Mouse (Mus musculus): ENCODE measurements around the gene St6galnac4.
A peak's percentile ranks its signal among the peaks of the same experiment; 100 is the strongest.

The St6galnac4 gene

DNA sequence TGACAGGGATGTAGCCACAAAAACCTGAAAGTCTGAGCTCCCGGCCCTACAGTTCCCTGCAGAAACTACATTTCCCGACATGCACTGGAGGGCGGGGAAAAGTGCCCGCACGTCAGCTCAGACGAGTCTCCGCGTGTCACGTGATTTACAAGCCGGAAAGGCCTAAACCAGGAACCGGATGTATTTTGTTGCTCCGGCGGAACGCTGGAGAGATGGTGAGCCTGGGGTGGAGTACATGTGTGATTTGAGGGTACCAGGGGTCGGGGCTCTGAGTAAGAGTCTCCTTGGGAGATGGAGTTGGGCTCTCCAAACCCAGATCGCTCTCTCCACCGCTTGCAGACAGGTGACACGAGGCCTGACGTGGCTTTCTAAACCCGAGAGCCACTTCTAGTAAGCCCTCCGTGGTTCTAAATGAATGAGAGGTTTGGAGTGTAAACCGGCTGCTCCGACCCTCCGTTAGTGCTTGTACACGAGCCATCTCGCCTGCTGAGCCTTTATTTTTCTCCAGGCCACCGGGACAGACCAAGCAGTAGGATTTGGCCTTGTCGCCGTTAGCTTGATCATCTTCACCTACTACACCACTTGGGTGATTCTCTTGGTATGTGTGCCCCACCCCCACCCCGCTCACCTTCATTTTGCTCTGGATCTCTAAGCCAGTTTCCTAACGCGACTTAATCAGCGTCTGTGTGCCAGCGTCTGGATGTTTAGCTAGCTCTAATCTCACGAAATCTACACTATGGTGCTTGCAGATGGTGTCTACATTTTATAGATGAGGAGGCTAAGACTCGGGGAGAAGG lies 16.0 kb upstream of the St6galnac4 start, which contains the start of gene Dpm2:
TSS of gene Dpm2 (plus strand) at position 161 of the 797 bp plus-strand sequence.
- peak; percentile 88 for DNase-seq (ENCODE audit: low read depth, low spot score)

DNA sequence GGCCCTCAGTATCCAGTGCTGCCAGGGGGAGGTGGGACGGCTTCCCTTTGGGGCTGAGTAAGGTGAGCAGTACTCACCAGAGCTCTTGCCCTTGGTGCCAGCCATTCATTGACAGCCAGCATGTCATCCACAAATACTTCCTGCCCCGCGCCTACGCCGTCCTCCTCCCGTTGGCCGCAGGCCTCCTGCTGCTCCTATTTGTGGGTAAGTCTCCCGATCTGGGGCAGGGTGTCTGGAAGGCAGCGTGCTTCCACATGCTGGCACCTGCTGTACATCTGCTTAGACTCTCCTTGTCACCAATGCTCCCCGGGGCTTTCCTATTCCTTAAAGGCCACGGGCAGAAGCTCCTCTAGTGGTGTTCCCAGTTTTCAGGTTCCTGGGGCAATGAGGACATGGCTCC lies 14.7 kb upstream of the St6galnac4 start:
- no peak for DNase-seq (ENCODE audit: low read depth, low spot score)

DNA sequence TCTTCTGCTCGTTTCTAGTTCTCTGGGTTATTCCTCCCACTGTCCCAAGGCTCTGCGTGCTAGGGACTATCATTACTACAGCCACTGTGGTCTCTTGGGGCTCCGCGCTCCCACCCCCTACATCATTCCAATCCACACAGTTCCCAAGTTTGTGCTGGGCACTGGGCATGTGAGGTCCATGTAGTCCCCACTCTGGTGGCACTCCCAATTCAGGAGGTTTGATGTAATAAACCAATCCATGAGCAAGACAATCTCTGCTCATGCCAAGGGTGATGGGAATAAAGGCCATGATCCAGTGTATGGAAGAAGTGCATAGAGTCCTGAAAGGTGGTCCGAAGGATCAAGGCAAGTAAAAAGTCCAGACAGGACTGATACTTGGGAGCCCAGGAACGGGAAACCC lies 12.4 kb upstream of the St6galnac4 start, which contains the start of gene Pip5kl1:
TSS of gene Pip5kl1 (plus strand) at position 301 of the 400 bp plus-strand sequence.
- no peak for DNase-seq (ENCODE audit: low read depth, low spot score)

DNA sequence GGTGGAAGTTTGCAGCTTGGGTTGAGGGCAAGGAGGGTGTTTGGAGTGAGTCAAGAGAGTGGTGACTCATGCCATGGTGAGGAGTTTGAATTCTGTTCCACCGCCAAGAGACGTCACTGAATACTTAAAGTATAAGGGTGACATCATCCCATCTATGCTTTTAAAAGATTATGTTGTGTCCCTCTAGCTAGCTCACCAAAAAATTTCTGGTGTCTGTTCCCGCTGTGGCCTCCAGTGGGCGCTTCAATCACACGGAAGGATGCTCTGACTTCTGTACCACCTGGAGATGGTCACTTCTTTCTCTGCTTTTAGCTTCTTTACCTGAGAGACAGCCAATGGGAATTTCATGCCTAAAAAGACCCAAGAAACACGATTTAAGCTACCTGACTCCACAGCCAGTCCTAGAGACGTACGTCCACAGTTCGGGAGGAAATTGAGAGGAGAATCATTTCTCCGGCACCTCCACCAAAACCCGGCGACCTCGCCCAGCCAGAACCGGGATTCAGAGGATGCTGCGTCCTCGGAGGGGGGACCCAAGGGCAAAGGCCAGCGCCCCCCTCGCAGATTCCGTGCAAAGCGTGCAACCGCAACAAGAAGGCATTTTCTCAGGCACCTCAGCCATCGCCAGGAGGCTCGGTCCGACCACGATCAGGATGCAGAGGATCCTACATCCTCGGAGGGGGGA lies 11.9 kb upstream of the St6galnac4 start:
- no peak for DNase-seq (ENCODE audit: low read depth, low spot score)

DNA sequence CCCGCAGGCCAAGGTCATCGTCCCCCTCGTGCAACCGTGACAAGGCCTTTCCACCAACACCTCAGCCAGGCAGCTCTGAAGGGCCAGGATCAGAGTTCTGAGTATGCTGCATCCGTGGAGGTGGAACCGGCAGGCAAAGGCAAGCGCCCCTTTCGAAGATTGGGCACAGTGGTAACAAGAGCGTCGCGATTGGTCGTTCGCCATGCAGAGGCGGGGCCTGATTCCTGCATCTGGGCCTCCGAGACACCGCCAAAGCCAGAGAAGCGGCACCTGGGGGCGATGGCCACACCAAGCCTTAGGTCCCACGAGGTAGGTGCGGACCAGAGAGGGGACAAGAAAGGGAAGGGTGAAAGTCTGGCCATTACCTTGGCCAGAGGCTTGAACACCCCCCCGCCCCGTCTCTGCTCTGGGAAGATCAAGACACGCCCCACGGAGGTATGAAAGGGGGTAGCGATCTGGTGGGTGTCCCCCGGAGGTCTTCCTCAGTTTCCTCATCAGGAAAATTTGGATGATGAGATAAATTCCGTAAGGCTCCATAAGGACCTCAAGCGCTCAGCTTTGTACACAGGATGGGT lies 11.2 kb upstream of the St6galnac4 start, which contains the start of gene 9430097D07Rik:
TSS of gene 9430097D07Rik (minus strand) at position 99 of the 575 bp plus-strand sequence.
- DNase-seq (ENCODE audit: low read depth, low spot score): no peak

DNA sequence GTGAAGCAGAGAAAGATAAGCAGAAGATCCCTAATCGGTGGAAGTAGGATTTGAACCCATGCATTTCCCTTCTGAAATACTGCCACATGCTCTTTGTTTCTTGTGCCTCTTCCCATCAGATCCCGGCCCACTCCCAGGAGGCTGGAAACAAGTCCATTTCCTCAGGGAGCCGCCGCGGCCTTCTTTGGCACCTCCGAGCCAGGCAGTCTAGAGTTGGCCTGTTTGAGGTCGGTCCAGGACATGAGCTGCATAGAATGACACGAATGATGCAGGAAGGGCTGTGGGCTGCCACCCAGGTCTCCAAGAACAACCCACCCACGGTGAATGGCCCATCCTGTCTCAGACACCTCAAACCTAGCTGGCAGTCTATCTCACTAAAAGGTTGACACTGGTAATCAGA lies 10.4 kb upstream of the St6galnac4 start:
- DNase-seq (ENCODE audit: low read depth, low spot score): no peak

DNA sequence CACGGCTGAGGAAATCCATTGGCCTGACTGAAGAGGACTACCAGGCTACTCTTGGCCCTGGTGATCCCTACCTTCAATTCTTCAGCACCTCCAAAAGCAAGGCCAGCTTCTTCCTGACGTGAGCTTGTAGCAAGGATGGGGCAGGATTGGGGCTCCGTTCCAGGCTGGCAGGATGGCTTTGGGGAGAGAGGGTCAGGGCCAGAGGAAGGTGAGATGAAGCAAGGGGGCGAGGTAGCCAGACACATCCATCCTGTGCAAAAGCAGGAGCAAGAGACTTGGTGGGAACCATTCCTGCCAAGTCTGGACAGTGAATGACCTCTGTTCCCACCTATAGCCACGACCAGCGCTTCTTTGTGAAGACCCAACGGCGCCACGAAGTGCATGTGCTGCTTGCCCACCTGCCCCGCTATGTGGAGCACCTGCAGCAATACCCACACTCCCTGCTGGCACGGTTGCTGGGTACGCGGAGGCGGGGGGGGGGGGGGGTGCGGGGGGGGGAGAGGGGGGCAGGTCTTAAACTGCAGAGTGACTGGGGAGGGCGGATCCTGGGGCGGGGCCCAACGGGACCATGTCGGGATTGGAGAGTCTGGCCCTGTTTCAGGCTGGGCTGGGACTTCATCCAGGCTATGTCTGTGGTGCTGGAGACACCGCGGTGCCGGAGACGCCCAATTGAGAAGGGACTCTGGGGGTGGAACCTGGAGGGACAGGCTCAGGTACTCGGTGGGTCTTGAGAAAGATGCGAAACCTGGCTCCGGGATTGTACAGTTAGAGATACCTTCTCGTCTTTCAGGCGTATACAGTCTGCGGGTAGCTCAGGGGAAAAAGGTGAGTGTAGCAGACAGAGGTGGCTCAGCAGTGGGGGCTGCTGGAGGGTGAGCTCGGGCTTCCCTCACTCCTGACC lies 8.5 kb upstream of the St6galnac4 start:
- DNase-seq (ENCODE audit: low read depth, low spot score): no peak

DNA sequence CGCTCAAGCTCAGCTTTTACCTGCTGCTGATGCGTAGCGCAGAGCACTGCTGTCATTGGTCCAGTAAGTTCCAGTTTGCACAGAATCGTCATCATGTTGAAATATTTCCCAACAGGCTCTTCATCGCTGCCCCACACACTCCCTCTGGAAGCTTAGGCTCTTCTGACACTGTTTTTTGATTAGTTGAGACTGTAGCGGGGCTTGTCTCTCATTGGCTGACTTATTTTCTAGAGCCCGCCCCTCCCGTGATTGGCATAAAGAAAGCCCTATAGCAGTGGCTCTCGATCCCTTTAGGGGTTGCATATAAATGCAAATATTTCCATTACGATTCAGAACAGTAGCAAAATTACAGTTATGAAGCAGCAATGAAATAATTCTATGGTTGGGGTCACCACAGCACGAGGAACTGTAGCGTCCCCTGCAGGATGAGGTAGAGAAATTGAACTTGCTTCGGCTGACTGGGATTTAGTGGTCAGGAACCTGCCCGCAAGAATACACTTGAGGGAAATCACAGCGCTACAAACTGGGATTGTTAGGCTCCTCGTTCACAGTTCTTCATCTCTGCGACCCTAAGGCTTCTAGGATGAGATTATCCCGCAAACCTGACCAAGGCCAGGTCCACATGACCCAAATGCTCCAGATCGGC lies 5.3 kb upstream of the St6galnac4 start:
- DNase-seq (ENCODE audit: low read depth, low spot score): no peak

DNA sequence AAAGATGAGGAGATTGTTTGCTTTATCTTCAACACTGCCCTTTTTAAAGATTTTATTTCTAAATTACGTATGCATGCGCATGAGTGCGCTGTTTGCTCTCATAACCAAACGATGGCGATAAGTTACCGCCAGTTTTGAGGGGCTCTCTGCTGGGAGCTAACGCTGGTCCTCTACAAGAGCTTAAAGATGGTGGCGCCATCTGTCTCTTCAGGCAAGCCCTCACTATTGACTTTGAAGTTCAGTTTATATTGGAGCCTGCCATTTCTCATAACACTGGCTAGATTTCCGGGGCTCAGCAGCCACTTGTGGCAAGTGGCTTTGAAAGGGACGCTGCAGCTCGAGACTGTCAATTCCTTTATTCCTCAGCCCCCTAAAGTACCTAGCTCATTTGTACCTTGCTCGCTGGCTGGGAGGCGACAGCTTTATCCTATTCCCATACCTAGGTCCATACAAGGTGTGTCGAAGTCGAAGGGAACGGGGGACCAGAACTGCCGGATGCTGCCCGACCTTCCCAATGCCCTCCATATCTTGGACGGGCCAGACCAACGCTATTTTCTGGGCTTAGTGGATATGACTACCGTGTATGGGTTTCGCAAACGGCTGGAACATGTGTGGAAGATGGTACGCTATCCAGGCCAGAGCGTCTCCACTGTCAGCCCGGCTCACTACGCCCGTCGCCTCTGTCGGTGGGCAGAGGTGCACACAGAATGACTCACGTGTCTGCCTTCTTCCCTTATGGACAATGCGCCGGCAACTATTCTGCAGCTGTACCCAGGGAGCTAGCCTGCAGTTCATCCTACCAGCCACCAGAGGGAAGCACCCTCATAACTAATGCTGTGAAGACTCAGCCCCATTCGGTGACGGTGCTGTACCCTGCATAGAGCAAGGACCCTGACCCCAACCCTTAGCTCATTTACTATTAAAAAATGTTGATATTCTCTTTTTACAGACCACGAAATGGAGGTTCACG lies 3.8 kb upstream of the St6galnac4 start:
- peak; percentile 74 for DNase-seq (ENCODE audit: low read depth, low spot score)

DNA sequence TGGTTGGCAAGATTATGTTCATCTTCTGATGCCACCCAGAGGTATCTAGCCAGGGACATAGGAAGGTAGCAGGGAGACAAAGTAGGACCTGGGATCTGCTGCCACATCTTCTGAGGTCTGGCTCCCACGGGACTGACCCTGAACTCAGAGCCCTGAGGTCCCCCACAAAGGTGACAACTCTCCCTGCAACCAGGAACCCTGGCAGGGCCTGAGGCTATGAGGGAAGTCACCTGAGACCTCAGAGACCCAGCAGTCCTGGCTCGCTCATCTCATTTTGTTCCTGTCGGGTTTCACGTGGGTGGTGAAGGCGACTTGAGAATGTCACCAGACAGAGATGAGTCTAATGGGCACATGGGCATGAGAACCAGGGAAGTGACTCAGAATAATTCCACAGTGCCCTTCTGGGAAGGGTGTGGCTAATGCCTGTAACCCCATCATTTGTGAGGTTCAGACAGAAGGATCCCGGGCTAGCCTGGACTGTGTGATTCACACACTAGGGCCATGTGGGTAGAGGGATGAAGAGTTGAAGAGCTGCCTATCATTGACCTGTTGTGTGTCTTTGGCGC lies 1.7 kb upstream of the St6galnac4 start:
- DNase-seq (ENCODE audit: low read depth, low spot score): no peak

DNA sequence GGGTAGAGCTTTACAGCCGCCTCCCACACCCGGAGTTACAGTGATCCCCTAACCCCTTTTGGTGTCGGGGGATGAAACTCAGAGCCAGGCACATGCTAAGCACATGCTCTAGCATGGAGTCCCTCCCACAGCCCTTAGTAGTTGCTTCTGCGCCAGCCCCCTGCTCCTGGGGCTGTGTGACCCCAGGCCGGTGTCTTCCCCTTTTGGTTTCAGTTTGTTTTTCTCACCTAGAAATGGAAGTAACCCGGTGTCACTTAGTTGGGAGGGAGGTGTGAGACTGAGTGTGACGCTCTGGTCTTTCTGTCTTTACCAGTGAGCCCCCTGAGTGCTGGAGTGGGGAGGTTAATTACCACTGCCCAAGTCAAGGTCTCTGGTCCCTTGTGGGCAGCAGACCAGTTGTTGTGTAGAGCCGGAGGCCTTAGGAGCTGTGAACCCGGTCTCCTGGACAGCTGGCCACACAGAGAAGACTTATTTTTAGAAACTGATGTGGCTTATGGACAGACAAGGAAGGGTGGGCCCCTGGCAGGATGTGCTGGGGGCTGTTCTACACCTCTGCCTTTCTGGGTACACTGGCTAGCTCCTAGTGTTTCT lies 931 bp downstream of the St6galnac4 start:
- no peak for DNase-seq (ENCODE audit: low read depth, low spot score)

DNA sequence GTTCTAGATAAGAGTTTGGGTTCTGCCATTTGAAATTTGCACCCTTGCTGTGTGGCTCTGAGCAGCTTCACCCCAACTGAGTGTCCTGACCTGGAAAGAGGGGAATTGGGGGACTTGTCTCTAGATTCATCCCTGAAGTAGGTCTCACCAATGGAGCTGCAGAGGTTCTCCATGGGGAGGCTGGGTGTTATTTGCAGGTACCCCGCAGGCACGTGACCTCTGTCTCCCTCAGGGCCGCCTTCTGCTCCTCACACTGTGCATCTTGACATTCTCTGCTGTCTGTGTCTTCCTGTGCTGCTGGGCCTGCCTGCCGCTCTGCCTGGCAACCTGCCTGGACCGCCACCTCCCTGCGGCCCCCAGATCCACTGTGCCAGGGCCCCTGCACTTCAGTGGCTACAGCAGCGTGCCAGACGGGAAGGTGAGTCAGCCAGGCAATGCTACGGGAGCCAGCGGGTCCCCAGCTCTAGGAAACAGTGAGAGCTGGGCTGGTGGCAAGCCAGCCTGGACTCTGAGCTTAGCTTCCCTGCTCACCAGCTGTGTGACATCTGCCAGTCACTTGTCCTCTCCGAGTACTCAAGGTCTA lies 2.4 kb downstream of the St6galnac4 start:
- DNase-seq (ENCODE audit: low read depth, low spot score): no peak

DNA sequence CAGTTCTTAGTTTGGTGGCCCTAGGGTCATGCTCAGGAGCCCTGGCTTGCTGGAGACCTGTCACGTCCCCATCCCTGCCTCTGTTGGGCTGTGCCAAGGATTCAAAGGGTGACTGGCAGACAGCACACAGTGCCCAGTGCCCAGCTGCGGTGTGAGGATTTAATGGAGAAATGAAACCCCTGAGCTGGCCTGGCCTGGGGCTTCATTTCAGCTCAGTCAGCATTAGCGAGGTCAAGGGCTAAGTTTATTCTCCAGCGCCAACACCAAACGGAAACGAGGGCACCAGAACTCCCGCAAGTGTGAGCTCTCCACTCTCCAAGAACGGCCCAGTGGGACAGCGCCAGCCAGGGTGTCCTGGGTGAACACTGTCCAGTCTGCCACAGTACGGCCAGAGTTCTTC lies 3.3 kb downstream of the St6galnac4 start:
- peak; percentile 84 for DNase-seq (ENCODE audit: low read depth, low spot score)

DNA sequence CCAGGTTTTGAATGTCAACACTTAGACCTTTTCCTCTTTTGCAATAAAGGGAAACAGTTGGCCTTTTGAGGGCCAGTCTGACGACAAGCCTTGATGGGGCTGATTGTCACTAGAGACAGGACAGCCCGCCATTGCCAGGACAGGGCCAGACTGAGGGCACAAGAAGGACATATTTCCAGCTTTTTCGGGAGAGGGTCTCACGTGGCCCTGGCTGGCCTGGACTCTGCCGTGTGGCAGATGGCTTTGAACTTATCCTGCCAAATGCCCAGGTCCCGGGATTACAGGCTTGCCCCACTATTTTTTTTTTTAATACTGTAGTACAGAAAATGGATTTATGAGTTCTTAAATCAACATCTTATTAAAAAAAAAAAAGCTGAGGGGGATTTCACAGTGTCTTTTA lies 4.4 kb downstream of the St6galnac4 start:
- DNase-seq (ENCODE audit: low read depth, low spot score): no peak

DNA sequence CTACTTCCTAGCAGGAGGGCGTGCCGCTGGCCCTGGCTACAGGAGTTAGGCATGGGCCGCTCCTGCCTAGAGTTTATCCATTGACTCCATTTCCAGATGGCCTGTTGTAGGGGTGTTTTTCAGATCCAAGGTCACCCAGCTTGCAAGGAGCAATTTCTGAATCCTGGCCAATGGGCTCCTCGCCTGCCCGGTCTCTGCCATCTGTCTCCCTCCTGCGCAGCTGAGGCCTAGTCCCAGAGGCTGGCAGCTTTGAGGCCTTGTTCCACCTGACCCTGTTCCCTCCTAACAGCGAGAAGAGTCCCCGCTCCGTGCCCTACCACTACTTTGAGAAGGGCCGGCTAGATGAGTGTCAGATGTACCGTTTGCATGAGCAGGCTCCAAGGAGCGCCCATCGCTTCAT lies 9.8 kb downstream of the St6galnac4 start:
- DNase-seq (ENCODE audit: low read depth, low spot score): no peak

DNA sequence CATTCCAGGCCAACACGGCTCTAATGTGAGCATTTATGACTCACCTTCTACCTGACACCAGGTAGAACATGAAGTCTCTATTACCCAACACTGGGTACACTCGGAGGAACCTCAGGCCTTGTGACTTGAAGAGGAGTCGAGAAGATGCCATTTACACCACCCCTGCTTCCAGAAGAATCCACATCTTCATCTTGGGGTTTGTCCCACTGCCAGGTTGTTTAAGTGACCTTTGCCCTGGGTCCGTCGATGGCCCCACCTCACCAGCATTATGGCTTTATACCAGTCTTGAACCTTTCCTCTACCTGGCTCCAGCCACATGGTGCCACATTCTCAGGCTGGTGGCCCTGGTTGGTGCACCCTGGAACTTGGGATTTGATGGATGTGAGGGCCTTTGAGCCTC lies 10.4 kb downstream of the St6galnac4 start:
- DNase-seq (ENCODE audit: low read depth, low spot score): no peak

DNA sequence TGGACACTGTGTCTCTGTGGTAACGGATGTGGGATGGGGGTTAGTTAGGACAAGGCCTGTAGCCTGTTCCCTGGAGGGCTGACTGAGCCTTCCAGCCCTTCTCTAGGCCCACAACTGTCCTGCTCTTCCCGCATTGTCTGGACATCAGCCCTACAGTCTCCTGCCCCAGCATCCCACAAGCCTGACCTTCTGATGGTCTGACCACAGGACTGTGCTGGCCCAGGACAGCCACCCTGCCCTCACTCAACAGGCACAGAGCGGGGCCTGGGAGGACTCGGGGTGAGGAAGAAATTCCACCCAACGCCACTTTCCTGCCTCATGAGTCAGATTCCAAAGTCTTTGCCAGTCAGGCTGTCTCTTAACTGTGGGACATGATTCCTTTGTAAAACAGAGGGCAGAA lies 10.8 kb downstream of the St6galnac4 start:
- no peak for DNase-seq (ENCODE audit: low read depth, low spot score)

DNA sequence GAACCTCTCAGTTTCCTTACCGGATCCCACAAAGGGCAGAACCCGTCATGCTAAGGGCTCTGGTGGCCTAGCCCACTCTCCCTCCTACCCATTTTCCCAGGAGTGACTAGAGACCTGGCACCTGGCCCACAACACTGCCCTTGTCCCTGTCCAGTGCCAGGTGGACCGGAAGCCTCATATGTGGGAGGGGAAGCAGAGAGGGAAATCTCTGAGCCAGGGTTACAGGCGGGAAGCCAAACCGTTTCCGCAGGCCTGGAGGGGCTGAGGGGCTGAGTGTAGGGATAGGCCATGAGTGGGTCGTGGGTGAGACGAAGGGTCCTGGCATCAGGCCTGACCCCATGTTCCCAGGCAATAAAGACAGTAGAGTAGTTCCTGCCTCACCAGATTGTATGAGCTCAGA lies 11.6 kb downstream of the St6galnac4 start:
- DNase-seq (ENCODE audit: low read depth, low spot score): no peak

DNA sequence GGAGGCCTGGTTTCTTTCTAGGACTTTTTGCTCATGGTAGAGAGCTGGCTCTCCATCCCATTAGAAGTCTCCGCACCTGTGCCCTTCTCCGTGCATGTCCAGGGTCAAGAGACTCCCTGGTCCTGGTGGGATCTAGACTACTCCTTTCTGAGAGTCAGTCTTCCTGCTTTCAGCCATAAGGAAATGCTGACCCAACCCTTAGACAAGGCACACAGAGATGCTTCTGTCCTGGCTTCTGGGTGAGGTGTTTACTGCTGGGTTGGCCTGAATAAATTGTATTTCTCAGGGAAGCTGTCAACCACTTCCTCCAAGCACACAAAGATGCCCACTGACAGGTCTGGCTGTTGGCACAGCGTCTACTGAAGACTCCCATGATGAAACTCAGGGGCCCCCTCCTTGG lies 12.5 kb downstream of the St6galnac4 start, which contains the start of gene St6galnac6:
TSS of gene St6galnac6 (plus strand) at position 301 of the 400 bp plus-strand sequence.
- no peak for DNase-seq (ENCODE audit: low read depth, low spot score)
